Mouse (Mus musculus) left cerebral cortex, postnatal 25 days (tissue): ENCODE measurements at regions not wholly inside any gene's neighbourhood (a gene's known extent, or its start where the extent isn't known, plus 50 kb on each side); places are given as distances from the start of the nearest gene placed in this dataset.
"Not testable (repeated sequence)": the region's sequence is repeated elsewhere in the genome, so short reads cannot be mapped to it uniquely, and the experiment has no call there.

Experiments
- DNase-seq, 2 experiments: peaks; one replicate each; pipeline ENCODE4 v3.0.0; 2022; ENCODE audit warnings: low spot score in 2 of 2, mixed read lengths in 1 of 2
- intact Hi-C: fragments of 180-260 bp; cut with DNase I; formaldehyde crosslinking; loops from one replicate; pipeline ENCODE4 v1.15.1; 2025

DNA sequence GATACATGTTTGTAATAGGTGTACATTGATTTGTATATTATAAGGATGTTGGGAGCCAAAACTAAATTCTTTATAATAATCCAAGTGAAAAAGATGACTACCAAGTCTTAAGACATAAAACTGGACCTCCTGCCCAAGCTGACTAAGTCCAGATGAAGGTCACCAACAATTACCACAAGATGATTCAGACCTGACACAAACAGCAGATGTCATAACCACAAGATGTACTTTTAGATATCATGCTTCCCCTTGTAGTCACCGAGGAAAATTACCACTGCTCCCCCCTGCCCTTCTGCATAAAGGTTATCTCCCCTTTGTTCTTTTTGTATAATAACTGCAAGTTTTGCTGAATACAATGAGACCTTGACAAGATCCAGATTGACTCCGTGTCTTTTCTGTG lies 843.0 kb upstream of the Gm8797 start:
- intact Hi-C loops, DNase-seq: not testable (repeated sequence)

DNA sequence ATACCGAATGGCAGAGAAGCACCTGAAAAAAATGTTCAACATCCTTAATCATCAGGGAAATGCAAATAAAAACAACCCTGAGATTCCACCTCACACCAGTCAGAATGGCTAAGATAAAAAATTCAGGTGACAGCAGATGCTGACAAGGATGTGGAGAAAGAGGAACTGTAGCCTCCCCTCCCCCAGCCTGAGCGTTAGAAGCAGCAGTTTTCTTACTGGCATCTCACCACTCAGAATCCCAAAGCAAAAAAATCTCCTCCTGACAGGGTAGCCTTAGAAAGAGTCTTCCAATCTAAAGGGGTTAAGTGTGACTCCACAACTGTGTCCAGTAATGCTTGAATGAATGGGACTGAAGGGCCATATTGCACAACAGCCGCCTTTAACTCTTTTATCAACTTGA lies 819.9 kb upstream of the Gm8797 start:
- DNase-seq, intact Hi-C loops: not testable (repeated sequence)

- DNase-seq = no peak
- intact Hi-C loops = no loop called here
Measured at GRCm38 (mm10) chr3:4971496-4971895, 779.1 kb upstream of the Gm8797 start.

- intact Hi-C loops = no loop called here
- no peak for DNase-seq
Measured at GRCm38 (mm10) chr3:4973278-4973677, 777.3 kb upstream of the Gm8797 start.

DNA sequence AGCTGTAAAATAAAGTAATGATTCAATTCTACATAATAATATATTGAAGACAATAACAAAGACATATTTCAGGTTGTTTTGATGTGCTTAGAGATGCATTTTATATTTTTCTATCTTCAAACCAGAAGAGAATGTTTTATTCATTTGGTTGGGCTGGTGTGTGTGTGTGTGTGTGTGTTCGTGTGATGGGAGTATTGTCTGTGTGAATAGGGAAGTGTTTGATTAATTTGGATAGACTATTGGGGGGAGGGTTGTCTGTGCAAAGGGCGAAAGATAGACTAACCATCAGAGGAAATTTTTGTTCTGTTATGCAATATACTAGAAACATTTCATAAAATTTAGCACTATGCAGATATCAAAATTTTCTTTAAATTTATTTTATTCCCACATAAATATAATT lies 776.8 kb upstream of the Gm8797 start:
- intact Hi-C loops = no loop called here
- DNase-seq = no peak

GRCm38 (mm10) chr3:4974659-4975058 lies 775.9 kb upstream of the Gm8797 start:
- intact Hi-C loops = no loop called here

DNA sequence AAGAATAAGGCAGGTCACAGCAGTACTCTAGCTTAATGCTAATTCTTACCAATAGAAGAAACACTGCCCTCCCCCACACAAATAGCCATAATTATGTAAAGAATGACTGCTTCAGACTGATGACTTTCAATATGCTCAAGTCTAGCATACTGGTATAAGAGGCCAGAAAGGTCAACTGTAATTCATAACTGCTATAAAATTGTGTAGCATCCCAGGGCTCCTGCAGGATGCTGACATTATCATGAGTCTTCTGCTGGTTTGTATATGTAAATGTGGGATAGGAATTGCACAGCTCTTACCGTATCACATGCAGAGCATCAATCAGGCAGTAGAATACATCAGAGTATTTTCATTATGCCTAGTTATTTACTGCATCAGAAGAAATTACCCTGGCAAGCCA lies 774.3 kb upstream of the Gm8797 start:
- no peak for DNase-seq
- intact Hi-C loops = no loop called here

More at GRCm38 (mm10) chr3:4974659-4975058, 775.9 kb upstream of the Gm8797 start:
- no peak for DNase-seq

- DNase-seq = no peak
- intact Hi-C loops = no loop called here
Measured at GRCm38 (mm10) chr3:5017742-5018141, 732.9 kb upstream of the Gm8797 start.
